Mouse (Mus musculus): ENCODE results near the gene Prdm9. TPM values are rescaled to one million over a fixed set of nuclear protein-coding genes. Genes with fewer than 3 reads are reported as not detected.

Gene Prdm9
- polyA plus RNA-seq, 1 experiment from 2014 or later = 1.2 TPM

GRCm38 (mm10) chr17:15518766-15519165 is 45.4 kb downstream of the Prdm9 start:
- 97% methylated on average over 1 of the region's 1 CpGs for WGBS (ENCODE audit: insufficient replicate concordance)
- Histone ChIP-seq H3K4me1 (ENCODE audit: control insufficient read depth, insufficient read depth, low read length) (no peaks in the 10 kb centered on the region), H3K27ac (ENCODE audit: low read depth, low read length) (no peak overlapping the region), H3K9me3 (replicated peaks; ENCODE audit: control insufficient read depth, low read length) (no peaks in the 10 kb centered on the region), H3K4me2 (no peak overlapping the region), H3K9ac (ENCODE audit: low read depth, low read length) (no peak overlapping the region), H3K27me3 (ENCODE audit: control insufficient read depth, insufficient read depth, low read length) (no peaks in the 10 kb centered on the region), H3K4me3 (ENCODE audit: low read depth, low read length) (no peak overlapping the region), H3K36me3 (ENCODE audit: control insufficient read depth, insufficient read depth, low read length) (peaks cover 30% of the 10 kb centered on the region)
- ATAC-seq (replicated peaks; ENCODE audit: insufficient number of reproducible peaks, low FRiP score, low TSS enrichment) = no peak

- WGBS (ENCODE audit: insufficient replicate concordance) = 93% methylated on average over 5 of the region's 5 CpGs
- ATAC-seq (replicated peaks; ENCODE audit: insufficient number of reproducible peaks, low FRiP score, low TSS enrichment) = no peak
These were observed 46.0 kb downstream of the Prdm9 start for GRCm38 (mm10) chr17:15518186-15518585.

GRCm38 (mm10) chr17:15517776-15518175 is 46.4 kb downstream of the Prdm9 start:
- no peaks in the 10 kb centered on the region for H3K9me3 ChIP-seq (replicated peaks; ENCODE audit: control insufficient read depth, low read length)
- no peak overlapping the region for H3K27ac ChIP-seq (ENCODE audit: low read depth, low read length)
- 54% methylated on average over 5 of the region's 5 CpGs for WGBS (ENCODE audit: insufficient replicate concordance)
- no peak overlapping the region for H3K9ac ChIP-seq (ENCODE audit: low read depth, low read length)
- H3K4me1 ChIP-seq (ENCODE audit: control insufficient read depth, insufficient read depth, low read length) = no peaks in the 10 kb centered on the region
- H3K4me2 ChIP-seq = no peak overlapping the region
- no peak overlapping the region for H3K4me3 ChIP-seq (ENCODE audit: low read depth, low read length)
- no peaks in the 10 kb centered on the region for H3K27me3 ChIP-seq (ENCODE audit: control insufficient read depth, insufficient read depth, low read length)
- ATAC-seq (replicated peaks; ENCODE audit: insufficient number of reproducible peaks, low FRiP score, low TSS enrichment) = no peak
- peaks cover 30% of the 10 kb centered on the region for H3K36me3 ChIP-seq (ENCODE audit: control insufficient read depth, insufficient read depth, low read length)

More at GRCm38 (mm10) chr17:15518186-15518585, 46.0 kb downstream of the Prdm9 start:
- Histone ChIP-seq H3K27ac (ENCODE audit: low read depth, low read length) (no peak overlapping the region), H3K9ac (ENCODE audit: low read depth, low read length) (no peak overlapping the region), H3K9me3 (replicated peaks; ENCODE audit: control insufficient read depth, low read length) (no peaks in the 10 kb centered on the region), H3K4me2 (no peak overlapping the region), H3K4me3 (ENCODE audit: low read depth, low read length) (no peak overlapping the region), H3K36me3 (ENCODE audit: control insufficient read depth, insufficient read depth, low read length) (peaks cover 30% of the 10 kb centered on the region), H3K4me1 (ENCODE audit: control insufficient read depth, insufficient read depth, low read length) (no peaks in the 10 kb centered on the region), H3K27me3 (ENCODE audit: control insufficient read depth, insufficient read depth, low read length) (no peaks in the 10 kb centered on the region)

GRCm38 (mm10) chr17:15510694-15511093 is 53.5 kb downstream of the Prdm9 start:
- no peak overlapping the region for H3K27ac ChIP-seq (ENCODE audit: low read depth, low read length)
- no peak overlapping the region for H3K9ac ChIP-seq (ENCODE audit: low read depth, low read length)
- H3K4me2 ChIP-seq = no peak overlapping the region
- 93% methylated on average over 2 of the region's 2 CpGs for WGBS (ENCODE audit: insufficient replicate concordance)
- H3K9me3 ChIP-seq (replicated peaks; ENCODE audit: control insufficient read depth, low read length) = no peaks in the 10 kb centered on the region
- no peak for ATAC-seq (replicated peaks; ENCODE audit: insufficient number of reproducible peaks, low FRiP score, low TSS enrichment)
- no peaks in the 10 kb centered on the region for H3K27me3 ChIP-seq (ENCODE audit: control insufficient read depth, insufficient read depth, low read length)
- H3K36me3 ChIP-seq (ENCODE audit: control insufficient read depth, insufficient read depth, low read length) = peaks cover 62% of the 10 kb centered on the region
- H3K4me1 ChIP-seq (ENCODE audit: control insufficient read depth, insufficient read depth, low read length) = no peaks in the 10 kb centered on the region
- no peak overlapping the region for H3K4me3 ChIP-seq (ENCODE audit: low read depth, low read length)

GRCm38 (mm10) chr17:15499656-15500394 is 64.3 kb downstream of the Prdm9 start, which contains the start of the genes Psmb1 and Tbp:
Gene Psmb1 (minus strand): TSS chr17:15499751.
Gene Tbp (plus strand): TSS chr17:15499888.
- peak within 1 kb of the TSS; percentile 90 for H3K27ac ChIP-seq (ENCODE audit: low read depth, low read length)
- ATAC-seq (replicated peaks; ENCODE audit: insufficient number of reproducible peaks, low FRiP score, low TSS enrichment) = peak; percentile 83

GRCm38 (mm10) chr17:15498753-15499113 is 65.4 kb downstream of the Prdm9 start:
- Histone ChIP-seq H3K4me3 (ENCODE audit: low read depth, low read length) (peak overlapping the region; percentile 92), H3K4me2 (peak overlapping the region; percentile 72), H3K27me3 (ENCODE audit: control insufficient read depth, insufficient read depth, low read length) (no peaks in the 10 kb centered on the region), H3K27ac (ENCODE audit: low read depth, low read length) (0 out of 2 replicates have a peak overlapping the region, but pooled peaks have one; percentile 90), H3K4me1 (ENCODE audit: control insufficient read depth, insufficient read depth, low read length) (peaks cover 20% of the 10 kb centered on the region), H3K9me3 (replicated peaks; ENCODE audit: control insufficient read depth, low read length) (no peaks in the 10 kb centered on the region), H3K36me3 (ENCODE audit: control insufficient read depth, insufficient read depth, low read length) (peaks cover 7% of the 10 kb centered on the region), H3K9ac (ENCODE audit: low read depth, low read length) (peak overlapping the region; percentile 88)
- ATAC-seq (replicated peaks; ENCODE audit: insufficient number of reproducible peaks, low FRiP score, low TSS enrichment) = no peak
- 46% methylated on average over 7 of the region's 7 CpGs for WGBS (ENCODE audit: insufficient replicate concordance)

More at GRCm38 (mm10) chr17:15499656-15500394, 64.3 kb downstream of the Prdm9 start, which contains the start of the genes Psmb1 and Tbp:
- under 1% methylated on average over 63 of the region's 63 CpGs for WGBS (ENCODE audit: insufficient replicate concordance)
- peaks cover 14% of the 10 kb centered on the region for H3K36me3 ChIP-seq (ENCODE audit: control insufficient read depth, insufficient read depth, low read length)
- peak within 1 kb of the TSS; percentile 92 for H3K4me3 ChIP-seq (ENCODE audit: low read depth, low read length)
- peaks cover 20% of the 10 kb centered on the region for H3K4me1 ChIP-seq (ENCODE audit: control insufficient read depth, insufficient read depth, low read length)
- H3K27me3 ChIP-seq (ENCODE audit: control insufficient read depth, insufficient read depth, low read length) = no peaks in the 10 kb centered on the region
- no peaks in the 10 kb centered on the region for H3K9me3 ChIP-seq (replicated peaks; ENCODE audit: control insufficient read depth, low read length)
- peak within 1 kb of the TSS; percentile 72 for H3K4me2 ChIP-seq
- H3K9ac ChIP-seq (ENCODE audit: low read depth, low read length) = peak within 1 kb of the TSS; percentile 88

GRCm38 (mm10) chr17:15497882-15498752 is 66.0 kb downstream of the Prdm9 start:
- peak; percentile 93 for ATAC-seq (replicated peaks; ENCODE audit: insufficient number of reproducible peaks, low FRiP score, low TSS enrichment)
- Histone ChIP-seq H3K9me3 (replicated peaks; ENCODE audit: control insufficient read depth, low read length) (no peaks in the 10 kb centered on the region), H3K36me3 (ENCODE audit: control insufficient read depth, insufficient read depth, low read length) (peaks cover 7% of the 10 kb centered on the region), H3K27me3 (ENCODE audit: control insufficient read depth, insufficient read depth, low read length) (no peaks in the 10 kb centered on the region), H3K9ac (ENCODE audit: low read depth, low read length) (peak overlapping the region; percentile 88), H3K4me3 (ENCODE audit: low read depth, low read length) (peak overlapping the region; percentile 92), H3K4me1 (ENCODE audit: control insufficient read depth, insufficient read depth, low read length) (peaks cover 20% of the 10 kb centered on the region), H3K4me2 (peak overlapping the region; percentile 72), H3K27ac (ENCODE audit: low read depth, low read length) (peak overlapping the region; percentile 90)
- WGBS (ENCODE audit: insufficient replicate concordance) = under 1% methylated on average over 50 of the region's 50 CpGs
